Mouse (Mus musculus) retina, postnatal 7 days (tissue): ENCODE measurements at regions not wholly inside any gene's neighbourhood (a gene's known extent, or its start where the extent isn't known, plus 50 kb on each side); places are given as distances from the start of the nearest gene placed in this dataset.

Experiments used
- DNase-seq: peaks from one replicate; pipeline ENCODE4 v3.0.0-alpha.2; 2012; ENCODE audit warnings: low read depth, low spot score

DNA sequence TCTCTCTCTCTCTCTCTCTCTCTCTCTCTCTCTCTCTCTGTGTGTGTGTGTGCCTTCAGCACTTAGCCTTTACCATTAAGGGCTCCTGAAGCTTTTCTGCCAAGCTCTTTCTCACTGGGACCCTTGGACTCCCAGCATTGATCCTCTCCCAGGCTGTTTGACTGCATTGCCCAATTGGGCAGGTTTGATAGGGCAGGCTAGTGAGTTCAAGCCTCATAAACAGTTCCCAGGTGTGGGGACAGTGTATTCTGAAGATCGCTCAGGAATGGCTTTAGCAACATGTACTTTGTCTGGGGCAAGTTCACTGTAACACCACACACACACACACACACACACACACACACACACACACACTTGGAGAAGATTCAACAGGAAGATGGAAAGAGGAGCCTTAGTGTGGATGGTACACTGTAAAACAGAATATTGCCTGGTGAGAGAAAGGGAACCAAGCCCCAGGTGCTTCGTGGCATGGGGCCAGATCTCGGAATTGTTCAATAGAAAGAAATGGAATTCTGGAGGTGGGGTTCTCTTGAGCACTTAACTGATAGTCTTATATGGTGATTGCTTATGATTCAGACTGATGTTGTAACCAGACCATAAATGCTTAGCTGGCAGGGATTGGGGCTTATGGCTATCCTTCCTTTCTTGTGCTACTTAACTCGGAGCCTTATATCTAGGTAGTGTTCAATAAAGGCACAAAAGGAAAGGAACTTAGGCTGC, 229.5 kb downstream of the 4933412E24Rik start:
- no peak for DNase-seq

DNA sequence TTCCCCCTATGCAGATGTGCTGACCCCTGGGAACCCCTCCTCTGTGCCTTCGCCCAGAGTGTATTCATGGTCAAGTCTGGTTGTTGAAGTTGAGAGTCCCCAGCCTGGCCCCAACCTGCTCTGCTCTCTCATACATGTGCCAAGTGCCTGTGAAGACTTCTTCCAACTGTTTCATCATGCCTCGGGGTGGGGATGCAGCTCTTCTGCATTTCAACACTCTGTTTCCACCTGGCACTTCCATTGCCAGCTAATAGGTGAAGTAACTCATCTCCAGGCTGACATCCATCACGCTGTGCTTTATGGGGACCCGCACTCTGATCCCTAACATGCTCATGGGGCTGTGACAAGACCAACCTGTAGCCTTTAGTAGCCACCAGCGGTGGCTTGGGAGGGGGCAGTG, 230.4 kb downstream of the 4933412E24Rik start:
- DNase-seq = no peak

DNA sequence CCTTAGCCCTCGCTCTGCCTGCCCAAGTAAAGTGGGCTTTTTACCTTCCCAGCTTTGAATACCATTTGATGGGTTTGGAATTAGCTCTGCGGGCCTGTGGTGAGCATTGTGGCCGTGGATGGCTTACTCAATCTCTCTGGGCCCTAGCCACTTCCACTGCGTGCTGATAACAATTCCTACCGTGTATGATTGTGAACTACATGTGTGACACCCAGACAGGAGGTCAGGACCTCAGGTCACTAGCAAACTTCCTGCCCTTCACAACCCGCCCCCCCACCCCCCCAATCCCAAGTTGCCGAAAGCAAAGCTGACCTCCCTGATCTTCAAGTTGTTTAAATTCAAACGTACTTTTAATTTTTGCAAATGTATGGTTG, 231.9 kb downstream of the 4933412E24Rik start:
- DNase-seq = no peak

DNA sequence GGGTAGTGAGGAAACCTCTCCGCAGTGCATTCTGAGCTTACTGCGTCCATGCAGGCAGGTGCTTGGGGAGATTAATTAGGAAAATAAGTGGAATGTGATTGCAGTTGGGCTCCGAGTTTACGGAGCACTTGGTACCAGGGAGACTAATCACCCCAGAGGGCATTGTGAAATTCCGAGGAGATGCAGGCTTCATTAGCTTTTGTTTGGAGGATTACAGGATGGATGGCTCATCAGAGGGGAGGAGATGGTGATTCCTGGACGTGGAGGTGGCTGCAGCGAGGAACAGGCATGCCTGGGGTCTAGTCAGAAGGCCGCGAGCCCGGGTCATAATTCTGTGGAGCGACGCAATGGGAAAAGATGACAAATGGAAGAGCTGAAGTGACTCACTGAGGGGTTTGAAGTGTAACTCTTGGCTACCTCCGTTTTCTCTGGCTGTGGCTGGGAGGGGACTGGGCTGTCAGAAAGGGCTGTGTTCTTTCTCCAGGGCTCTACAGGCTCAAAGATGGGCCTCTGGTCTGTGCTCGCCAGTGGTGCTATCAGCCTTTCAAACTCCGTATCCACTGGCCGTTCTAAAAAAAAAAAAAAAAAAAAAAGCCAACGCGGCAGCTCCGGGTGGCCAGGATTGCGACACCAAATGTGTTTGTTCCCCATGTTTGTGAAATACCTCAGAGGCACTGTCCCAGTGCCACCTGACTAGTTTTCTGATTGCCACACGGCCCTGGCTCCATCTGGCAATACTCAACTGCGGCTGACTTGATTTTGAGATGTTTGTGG, 232.4 kb downstream of the 4933412E24Rik start:
- DNase-seq = peak; percentile 13

DNA sequence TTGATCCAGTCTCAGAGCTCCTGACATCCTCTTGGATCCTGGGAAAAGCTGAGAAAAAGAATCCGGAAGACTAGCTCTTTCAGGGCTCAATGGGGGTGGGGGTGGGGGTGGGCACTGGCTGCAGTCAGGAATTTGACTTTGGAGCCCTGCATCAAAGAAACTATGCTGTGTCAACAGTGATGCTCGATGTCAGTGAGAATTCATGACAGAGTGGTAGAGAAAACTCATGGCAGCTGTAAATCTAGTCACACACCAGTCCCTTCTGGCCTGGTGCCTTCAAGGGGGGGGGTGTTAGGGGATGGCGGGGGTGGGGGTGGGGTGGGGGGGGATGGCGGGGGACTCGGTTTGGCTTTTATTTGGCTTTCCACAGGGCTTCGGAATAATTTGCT, 233.0 kb downstream of the 4933412E24Rik start:
- DNase-seq = no peak

DNA sequence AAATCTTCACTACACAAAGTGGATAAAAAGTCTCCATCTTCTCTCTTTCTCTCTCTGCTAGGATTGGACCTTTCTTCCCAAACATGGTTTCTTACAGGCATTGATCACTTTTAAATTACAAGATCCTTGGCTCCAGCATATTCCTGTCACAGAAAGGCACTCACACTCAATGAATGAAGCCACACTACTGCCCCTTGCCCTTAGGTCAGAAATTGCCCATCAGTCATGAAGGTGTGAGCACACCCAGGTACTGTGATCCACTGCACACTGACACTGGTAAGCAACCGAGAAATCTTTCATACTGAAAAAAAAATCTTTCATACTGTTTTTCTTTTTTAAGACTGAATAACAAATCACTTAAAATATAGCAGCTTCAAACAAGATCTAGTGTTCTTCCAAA, 235.9 kb downstream of the 4933412E24Rik start:
- no peak for DNase-seq

DNA sequence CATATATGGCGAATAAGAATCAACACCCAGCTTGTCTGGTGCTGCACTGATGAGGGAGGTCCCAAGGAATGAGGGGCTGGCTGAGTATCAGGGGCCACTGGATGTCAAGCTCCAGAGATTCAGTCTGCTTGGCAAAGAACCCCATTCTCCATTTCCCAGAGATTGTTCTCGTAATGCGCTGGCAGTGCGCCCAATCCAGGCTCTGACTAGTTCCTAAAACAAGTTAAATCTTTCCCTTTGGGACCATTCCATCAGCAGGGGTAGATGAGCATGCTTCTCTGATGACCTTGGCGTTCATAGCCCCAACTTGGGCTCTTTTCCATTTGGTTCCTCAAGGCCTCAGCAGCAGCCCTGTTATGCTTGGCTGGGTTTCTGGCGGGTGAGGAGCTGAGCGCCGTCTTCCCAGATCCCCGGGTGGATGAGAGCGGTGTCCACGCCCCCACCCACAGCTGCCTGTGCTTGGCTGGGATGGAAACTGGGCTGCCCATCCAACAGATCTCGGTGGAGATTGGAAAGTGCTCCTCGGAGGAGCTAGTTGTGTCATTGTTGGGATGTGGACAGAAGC, 239.0 kb downstream of the 4933412E24Rik start:
- no peak for DNase-seq

DNA sequence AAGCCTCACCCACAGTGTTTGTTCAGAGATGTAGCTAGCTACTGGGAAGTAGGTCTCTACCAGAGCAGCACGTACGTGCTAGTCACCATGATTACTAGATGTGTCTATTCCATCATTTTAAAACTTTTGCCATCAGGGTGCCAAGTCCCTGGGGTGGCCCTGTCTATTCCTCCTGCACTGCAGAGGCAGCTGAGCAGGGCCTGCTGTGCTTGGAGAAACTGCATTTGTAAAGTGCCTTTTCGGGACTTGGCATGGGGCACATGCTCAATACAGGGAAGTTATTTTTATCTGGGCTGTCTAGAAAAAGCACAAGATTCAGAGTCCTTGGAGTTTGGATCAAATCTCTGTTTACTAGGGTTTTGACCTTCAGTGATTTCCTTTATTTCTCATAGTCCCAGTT, 240.6 kb downstream of the 4933412E24Rik start:
- no peak for DNase-seq

DNA sequence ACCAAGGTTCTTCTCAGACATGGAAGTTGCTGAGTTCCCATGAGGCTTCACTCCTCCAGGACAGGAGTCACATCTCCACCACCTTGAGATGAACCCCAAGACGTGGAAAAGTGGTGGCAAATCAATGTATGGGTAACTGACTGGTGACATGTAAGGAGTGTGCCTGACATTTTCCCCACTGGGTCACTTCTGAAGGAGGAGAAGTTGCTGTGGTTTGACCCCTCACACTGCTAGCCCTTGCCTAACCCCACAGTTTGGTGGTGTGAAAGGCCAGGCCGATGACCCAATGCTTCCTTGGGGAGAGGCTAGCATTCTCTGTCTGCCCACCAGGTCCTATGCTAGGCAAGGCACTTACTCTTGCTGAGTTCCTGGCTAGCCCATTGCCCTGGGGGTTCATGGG, 242.4 kb downstream of the 4933412E24Rik start:
- DNase-seq = no peak

DNA sequence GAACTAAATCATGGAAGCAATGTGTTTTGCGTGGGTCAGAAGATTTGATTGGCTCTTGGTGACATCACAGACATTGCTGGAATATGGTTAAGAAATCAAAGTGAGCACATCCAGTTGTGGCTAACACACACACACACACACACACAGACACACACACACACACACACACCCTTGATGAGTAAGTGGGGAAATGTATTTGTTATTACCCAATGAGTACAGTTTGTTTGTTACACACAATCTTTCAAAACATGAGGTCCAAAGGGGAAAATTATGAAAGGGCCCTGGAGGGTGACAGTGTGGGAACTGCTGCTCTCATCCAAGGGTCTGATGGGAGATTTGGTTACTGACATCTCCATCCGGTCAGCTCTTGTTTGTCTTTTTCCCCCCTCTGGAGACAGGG, 243.8 kb downstream of the 4933412E24Rik start:
- DNase-seq = no peak

DNA sequence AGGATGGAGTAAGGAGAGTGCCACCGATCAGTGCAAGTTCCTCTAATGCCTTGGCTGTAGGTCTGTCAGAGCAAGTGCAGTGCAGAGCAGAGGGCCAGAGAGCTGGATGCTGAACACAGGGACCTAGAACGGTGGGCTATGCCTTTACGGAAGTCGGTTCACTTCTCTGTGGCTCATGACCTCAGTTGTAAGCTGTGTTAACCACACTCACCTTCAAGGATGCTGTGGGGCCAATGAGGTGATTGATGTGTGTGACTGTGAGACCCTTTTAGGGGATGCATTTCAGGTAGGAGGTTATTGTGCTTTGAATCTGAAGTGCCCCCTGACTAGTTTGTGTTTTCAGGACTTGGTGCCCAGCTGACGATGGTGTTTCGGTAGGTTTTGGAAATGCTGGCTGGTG, 254.4 kb downstream of the 4933412E24Rik start:
- no peak for DNase-seq

DNA sequence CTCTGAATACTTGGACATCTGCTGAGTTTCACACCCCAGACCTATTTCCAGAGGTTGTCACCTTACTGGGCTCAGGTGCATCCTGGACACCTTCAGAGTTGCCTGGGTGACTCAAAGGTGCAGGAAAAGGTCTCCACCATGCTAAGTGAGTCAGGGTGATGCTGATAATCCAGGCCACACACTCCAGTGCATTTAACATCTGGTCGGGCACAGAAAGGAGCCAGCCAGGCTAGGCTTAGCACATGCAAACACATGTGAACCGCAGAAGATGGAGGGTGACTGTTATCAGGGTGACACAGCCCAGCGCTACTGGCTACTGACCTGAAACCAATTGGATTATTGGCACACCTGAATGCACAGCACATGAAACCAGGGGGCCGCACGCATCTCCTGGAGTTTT, 255.9 kb downstream of the 4933412E24Rik start:
- no peak for DNase-seq

DNA sequence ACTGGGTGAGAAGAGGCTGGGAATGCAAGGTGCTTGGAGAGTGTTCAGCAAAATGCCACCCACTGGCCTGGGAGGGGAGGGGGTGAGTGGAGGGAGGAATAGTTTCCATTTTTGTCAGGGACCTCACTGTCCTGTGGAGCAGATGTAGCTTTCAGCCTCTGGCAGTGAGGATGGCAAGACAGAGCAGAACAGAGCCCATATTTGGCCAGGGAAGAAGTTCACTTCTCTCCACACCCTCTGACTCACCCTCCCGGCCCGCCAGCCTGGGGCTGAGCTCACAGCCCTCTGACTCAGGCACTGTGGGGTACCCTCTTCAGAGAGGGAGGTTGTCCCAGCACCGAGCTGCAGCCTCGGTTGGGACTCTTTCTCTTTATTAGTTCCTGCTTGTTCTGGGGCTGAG, 256.8 kb downstream of the 4933412E24Rik start:
- no peak for DNase-seq

DNA sequence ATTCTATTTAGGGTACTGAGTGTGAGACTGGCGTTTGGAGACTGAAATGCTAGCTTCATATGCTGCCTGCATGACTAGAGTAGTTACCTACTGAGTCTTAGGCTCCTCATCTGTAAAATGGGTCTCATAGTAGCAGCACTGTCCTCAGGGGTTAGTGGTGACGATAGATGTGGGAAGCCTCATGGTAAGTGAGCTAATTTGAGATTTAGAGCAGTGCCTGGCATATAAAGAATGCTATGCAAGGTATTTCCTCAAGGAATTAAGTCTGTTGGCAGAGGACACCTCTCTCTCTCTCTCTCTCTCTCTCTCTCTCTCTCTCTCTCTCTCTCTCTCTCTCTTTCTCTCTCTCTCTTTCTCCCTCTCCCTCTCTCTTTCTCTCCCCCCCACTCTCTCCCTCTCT, 257.4 kb downstream of the 4933412E24Rik start:
- no peak for DNase-seq

DNA sequence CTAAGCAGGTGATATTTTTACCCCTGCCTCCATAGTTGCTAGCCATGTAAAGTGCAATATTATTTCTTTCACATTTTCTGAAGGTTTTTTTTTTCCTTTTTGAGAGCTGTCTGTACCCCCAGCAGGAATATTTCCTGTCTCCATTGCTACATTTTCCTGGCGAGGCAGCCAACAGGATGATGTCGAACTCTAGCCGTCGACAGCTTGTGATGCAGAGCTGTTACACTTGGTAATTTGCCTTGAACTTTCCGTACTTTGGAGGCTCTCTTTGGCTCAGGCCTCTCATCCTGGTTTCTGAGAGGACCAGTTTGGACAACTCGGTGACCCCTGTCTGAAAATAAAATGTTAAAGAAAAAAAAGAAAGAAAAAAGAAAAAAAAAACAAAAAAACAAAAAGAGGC, 260.3 kb downstream of the 4933412E24Rik start:
- DNase-seq = no peak

DNA sequence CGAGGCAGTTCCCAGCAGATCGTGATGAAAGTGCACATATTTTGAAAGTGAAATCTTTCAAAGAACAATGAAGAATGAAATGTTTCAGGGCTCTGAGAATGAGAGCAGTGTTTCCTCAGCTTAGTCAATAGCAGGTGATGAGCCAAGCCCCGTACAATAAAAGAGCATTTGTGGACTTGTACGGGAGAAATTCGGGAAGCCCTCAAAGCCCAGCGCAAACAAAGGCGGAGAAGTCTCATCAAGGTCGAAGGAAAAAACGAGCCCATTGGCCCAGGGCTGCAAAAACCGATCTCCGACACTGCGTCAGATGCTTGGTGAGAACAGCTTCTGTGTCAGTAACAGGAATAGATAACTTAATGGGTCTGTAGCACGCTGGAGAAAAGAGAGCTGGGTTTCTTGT, 261.5 kb downstream of the 4933412E24Rik start:
- no peak for DNase-seq

DNA sequence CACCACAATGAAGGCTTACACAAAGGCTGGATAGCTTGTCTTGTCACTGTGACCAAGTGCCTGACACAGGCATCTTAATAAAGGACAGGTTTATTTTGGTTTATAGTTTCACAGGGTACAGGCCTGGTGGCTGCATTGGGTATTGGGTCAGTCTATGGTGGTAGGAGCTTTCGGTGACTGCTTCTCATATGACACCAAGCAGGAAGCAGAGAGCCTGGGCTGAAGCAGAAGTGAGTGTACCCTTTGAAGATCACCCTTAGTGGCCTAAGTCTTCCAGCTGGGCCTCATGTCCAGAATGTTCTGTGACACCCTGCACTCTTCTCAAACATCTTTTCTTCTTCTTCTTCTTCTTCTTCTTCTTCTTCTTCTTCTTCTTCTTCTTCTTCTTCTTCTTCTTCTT, 264.1 kb downstream of the 4933412E24Rik start:
- DNase-seq = no peak

DNA sequence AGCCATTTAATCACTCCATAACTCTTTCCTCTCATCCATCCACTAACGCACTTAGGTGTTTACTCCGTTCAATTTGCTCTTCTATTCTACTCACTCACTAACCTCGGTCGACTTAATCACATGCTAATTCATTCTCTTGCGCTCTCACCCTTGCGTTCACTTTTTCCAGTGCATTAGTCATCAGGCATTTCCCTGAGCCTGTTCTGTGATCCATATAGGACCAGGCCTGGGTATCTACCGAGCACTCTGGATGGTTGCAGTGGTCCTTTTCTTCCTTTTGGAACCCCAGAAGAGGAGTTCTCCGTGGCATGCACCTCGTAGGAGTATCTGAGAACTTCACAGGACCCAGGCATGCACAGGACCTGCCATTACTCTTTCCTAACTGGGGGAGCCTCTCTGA, 270.1 kb downstream of the 4933412E24Rik start:
- no peak for DNase-seq

DNA sequence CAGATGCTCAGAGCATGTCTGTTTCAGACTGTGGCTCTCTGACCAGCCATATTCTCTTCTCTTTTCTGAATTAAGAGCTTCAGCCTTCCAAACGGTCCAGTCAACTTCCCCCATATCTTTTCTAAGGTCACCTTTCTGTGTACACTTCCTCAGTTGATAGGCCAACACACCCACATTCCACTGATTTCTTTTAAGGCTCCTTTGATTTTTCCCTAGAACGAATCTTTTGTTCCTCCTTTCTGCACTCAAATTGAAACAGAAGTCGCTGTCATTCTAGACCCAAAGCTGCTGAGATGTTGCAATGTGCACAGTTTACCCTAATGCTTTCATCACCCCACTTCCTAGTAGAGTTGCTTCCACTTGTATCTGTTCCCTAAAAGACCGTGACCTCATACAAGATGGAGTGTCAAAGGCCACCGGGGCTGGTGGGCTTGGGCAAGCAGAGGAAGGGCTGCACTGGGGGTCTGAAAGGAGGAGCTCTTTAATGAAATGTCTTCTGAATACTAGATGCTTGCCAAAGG, 271.9 kb downstream of the 4933412E24Rik start:
- no peak for DNase-seq

DNA sequence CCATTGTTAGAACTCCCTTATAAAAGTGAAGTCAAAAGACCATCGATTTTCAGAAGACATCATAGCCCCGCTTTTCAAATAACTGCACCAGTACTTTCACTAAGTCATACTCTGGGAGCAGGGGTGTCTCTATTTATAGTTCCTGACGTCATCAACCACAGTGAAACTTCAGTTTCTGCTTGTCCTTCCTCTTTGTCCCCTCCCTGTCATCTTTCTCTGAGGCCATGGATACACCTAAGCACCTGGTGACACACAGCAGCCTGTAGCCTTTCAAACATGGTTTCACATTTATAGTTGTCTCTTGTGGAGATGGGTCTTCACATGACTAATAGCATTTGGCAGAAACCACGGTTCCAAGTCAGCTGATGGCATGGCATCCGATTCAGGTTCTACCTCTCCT, 277.2 kb downstream of the 4933412E24Rik start:
- no peak for DNase-seq

DNA sequence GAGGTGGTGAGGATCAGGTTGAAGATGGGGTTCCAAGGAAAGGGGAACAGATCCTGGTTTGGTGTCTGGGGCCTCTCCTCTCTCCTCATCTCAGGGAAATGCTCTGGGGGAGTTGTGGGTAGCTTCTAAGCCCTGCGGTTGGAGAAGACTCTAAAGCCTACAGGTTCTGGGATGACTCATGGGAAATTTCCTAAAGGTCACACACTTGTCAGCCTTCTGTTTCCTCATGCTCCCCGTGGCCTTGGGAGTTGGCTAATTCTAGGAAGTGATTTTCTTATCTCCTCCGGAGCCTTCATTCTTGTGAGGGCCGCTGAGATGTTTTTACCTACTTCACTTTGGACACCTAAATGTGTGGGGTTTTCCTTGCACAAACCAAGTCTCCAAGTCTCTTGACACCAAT, 279.2 kb downstream of the 4933412E24Rik start:
- no peak for DNase-seq

DNA sequence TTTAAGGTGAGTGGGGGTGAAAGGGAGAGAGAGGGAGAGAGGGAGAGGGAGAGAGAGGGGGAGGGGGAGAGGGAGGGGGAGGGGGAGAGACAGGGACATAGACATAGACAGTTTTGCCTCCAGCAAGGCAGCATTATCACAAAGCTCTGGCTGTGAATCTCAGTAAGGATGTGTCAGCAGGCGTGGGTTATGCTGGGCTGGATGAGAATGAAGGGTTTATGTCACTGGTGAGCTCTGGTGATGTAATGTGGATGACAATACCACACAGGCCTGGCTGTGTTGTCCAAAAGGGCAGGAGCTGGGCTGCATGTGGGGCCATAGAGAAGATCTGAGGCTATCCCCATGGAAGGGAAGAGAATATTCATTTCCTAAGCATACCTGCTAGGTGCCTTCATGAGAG, 282.0 kb downstream of the 4933412E24Rik start:
- DNase-seq = no peak

DNA sequence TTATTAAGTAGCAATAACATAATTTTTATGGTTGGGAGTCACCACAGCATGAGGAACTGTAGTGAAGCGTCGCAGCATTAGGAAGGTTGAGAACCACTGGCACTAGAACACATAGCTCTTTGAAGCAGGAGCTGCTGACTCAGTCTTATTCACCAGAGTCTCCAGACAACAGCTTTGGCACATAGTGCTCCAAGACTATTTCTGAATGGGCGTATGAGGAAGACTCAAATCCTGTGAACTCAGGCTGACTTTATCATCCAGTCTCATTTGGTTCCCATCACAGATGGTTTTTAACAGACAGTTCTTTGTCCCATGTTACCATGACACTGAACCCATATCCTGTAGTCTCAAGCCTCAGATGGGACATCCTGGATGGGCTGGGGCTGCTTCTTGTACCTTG, 282.5 kb downstream of the 4933412E24Rik start:
- no peak for DNase-seq
